Mouse (Mus musculus): ENCODE data around the gene Slc25a1. TPM values are rescaled to one million over a fixed set of nuclear protein-coding genes. Genes with fewer than 3 reads are reported as not detected.

Slc25a1 gene
- polyA plus RNA-seq, 1 experiment from 2014 or later = 64.3 TPM

- Histone ChIP-seq H3K9ac (ENCODE audit: low read length) (no peak overlapping the region), H3K27me3 (ENCODE audit: control insufficient read depth, insufficient read depth, low read depth, low read length) (no peaks in the 10 kb centered on the region), H3K4me1 (replicated peaks; ENCODE audit: control insufficient read depth, insufficient read depth, low read length) (peaks cover 4% of the 10 kb centered on the region; the same call in 1 of the 2 replicates), H3K4me2 (ENCODE audit: low read depth, low read length) (no peak overlapping the region), H3K9me3 (ENCODE audit: control insufficient read depth, low read length) (no peaks in the 10 kb centered on the region), H3K4me3 (ENCODE audit: low read length) (no peak overlapping the region), H3K27ac (ENCODE audit: low read length) (no peak overlapping the region), H3K36me3 (ENCODE audit: control insufficient read depth, insufficient read depth, low read length) (0 out of 2 replicates have a peak, but pooled peaks cover 1% of the 10 kb centered on the region)
- ATAC-seq (ENCODE audit: low read depth) = no peak
- WGBS = 89% methylated on average over 4 of the region's 4 CpGs
These were observed 48.4 kb downstream of the Slc25a1 start for GRCm38 (mm10) chr16:17879571-17879970.

GRCm38 (mm10) chr16:17876096-17876495 is 51.9 kb downstream of the Slc25a1 start:
- Histone ChIP-seq H3K9ac (ENCODE audit: low read length) (no peak overlapping the region), H3K4me2 (ENCODE audit: low read depth, low read length) (no peak overlapping the region), H3K9me3 (ENCODE audit: control insufficient read depth, low read length) (no peaks in the 10 kb centered on the region), H3K4me3 (ENCODE audit: low read length) (no peak overlapping the region), H3K36me3 (ENCODE audit: control insufficient read depth, insufficient read depth, low read length) (peaks cover 5% of the 10 kb centered on the region; the same call in 1 of the 2 replicates), H3K4me1 (replicated peaks; ENCODE audit: control insufficient read depth, insufficient read depth, low read length) (no peaks in the 10 kb centered on the region; the same call in 1 of the 2 replicates), H3K27me3 (ENCODE audit: control insufficient read depth, insufficient read depth, low read depth, low read length) (no peaks in the 10 kb centered on the region), H3K27ac (ENCODE audit: low read length) (no peak overlapping the region)
- 90% methylated on average over 1 of the region's 1 CpGs for WGBS
- ATAC-seq (ENCODE audit: low read depth) = no peak

Other genes with a start within 250 kb of the Slc25a1 start
- 46.0 and 47.1 TPM in 2 replicates for gene Med15, start 195.3 kb downstream of the Slc25a1 start, polyA plus RNA-seq (2015; fragmentation: Nextera tagmentation; extraction: Ambion mirVana)
- 59.0 and 62.8 TPM in 2 replicates for gene Klhl22, start 168.6 kb downstream of the Slc25a1 start, polyA plus RNA-seq (2015; fragmentation: Nextera tagmentation; extraction: Ambion mirVana)
- 12.4 and 13.9 TPM in 2 replicates for gene Scarf2, start 130.9 kb downstream of the Slc25a1 start, polyA plus RNA-seq (2015; fragmentation: Nextera tagmentation; extraction: Ambion mirVana)
- gene B830017H08Rik, start 95.1 kb downstream of the Slc25a1 start, polyA plus RNA-seq (2015; fragmentation: Nextera tagmentation; extraction: Ambion mirVana) = not detected in 2 replicates
- 4.1 and 4.5 TPM in 2 replicates for gene Car15, start 89.9 kb downstream of the Slc25a1 start, polyA plus RNA-seq (2015; fragmentation: Nextera tagmentation; extraction: Ambion mirVana)
- gene Gm20518, start 36.5 kb downstream of the Slc25a1 start, polyA plus RNA-seq (2015; fragmentation: Nextera tagmentation; extraction: Ambion mirVana) = 0.29 and 0.33 TPM in 2 replicates
- gene Tssk1, start 34.0 kb downstream of the Slc25a1 start, polyA plus RNA-seq (2015; fragmentation: Nextera tagmentation; extraction: Ambion mirVana) = 0.08 TPM in 1 of 2 replicates, not detected in the other
- 87.9 and 89.2 TPM in 2 replicates for gene Dgcr2, start 29.7 kb downstream of the Slc25a1 start, polyA plus RNA-seq (2015; fragmentation: Nextera tagmentation; extraction: Ambion mirVana)
- not detected in 2 replicates for gene Tssk2, start 29.6 kb downstream of the Slc25a1 start, polyA plus RNA-seq (2015; fragmentation: Nextera tagmentation; extraction: Ambion mirVana)
- 39.9 and 42.0 TPM in 2 replicates for gene Ess2, start 16.9 kb downstream of the Slc25a1 start, polyA plus RNA-seq (2015; fragmentation: Nextera tagmentation; extraction: Ambion mirVana)
- not detected in 2 replicates for gene Gsc2, start 13.2 kb downstream of the Slc25a1 start, polyA plus RNA-seq (2015; fragmentation: Nextera tagmentation; extraction: Ambion mirVana)
- not detected in 2 replicates for gene Vpreb2, start 52.2 kb upstream of the Slc25a1 start, polyA plus RNA-seq (2015; fragmentation: Nextera tagmentation; extraction: Ambion mirVana)
- 78.5 and 79.2 TPM in 2 replicates for gene Dgcr6, start 124.6 kb upstream of the Slc25a1 start, polyA plus RNA-seq (2015; fragmentation: Nextera tagmentation; extraction: Ambion mirVana)
- gene Prodh, start 162.0 kb upstream of the Slc25a1 start, polyA plus RNA-seq (2015; fragmentation: Nextera tagmentation; extraction: Ambion mirVana) = 12.5 and 13.4 TPM in 2 replicates
- 0.35 TPM in 2 replicates for gene Rtn4r, start 199.4 kb upstream of the Slc25a1 start, polyA plus RNA-seq (2015; fragmentation: Nextera tagmentation; extraction: Ambion mirVana)

All from lung, embryonic 16.5 days (tissue).